Mouse (Mus musculus) gastrocnemius, postnatal 14 days (tissue): ENCODE measurements around the gene Alyref. TPM values are rescaled to one million over a fixed set of nuclear protein-coding genes. Genes with fewer than 3 reads are reported as not detected.

Source experiments
- DNase-seq: peaks from one replicate; pipeline ENCODE4 v3.0.0; 2021; ENCODE audit warnings: mixed read lengths
- intact Hi-C: fragments of 180-260 bp; cut with DNase I; formaldehyde crosslinking; loops from one replicate; pipeline ENCODE4 v1.15.1; 2025; ENCODE audit warnings: low total_unique reads
- total RNA-seq, 2 experiments: library from RNA; stranded (reverse); gene quantifications; 2 replicates each; pipeline ENCODE4 v1.2.3; 2021

Alyref gene
- total RNA-seq, 2 experiments from 2014 or later: 44.6 to 60.9 TPM

DNA sequence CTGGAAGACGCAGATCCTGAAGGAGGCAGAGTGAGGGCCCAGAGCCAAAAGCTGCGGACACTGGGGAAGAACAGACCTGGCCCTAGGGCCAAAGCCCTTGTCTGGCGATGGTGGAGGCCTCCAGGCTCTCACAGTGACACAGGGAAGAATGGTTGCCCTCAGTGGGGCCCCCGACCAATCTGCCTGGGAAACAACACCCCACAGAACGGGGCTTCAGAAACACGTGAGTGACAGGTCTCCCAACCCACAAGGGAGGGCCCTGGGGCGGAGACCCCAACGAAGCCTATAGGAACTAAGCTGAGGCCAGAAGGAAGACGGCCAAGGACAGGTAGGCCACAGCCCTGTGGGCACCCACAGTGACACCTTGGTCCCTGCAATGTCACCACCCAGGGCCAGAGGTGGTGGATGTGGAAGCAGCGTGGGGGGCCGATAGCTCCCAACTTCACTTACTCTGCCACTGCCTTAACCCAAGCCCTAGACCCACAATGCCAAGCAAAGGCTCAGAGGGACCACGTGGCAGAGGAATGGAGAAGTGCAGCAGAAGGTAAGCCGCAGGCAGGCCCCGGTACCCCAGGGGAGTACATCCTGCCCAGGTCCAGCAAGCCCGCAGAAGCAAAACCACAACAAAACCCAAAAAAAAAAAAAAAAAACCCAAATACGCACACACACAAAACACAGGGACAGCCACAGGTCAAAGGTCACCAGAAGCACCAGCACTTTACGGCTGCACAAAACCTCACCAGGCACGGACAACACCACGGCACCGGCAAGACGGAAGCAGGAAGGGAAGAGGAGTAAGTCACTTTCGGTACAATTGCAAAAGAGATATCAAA, 29.5 kb upstream of the Alyref start:
- intact Hi-C loops: no loop called here
- DNase-seq: no peak

- intact Hi-C loops: no loop called here
- DNase-seq: no peak
Measured at GRCm38 (mm10) chr11:120626785-120627467, 28.8 kb upstream of the Alyref start.

DNA sequence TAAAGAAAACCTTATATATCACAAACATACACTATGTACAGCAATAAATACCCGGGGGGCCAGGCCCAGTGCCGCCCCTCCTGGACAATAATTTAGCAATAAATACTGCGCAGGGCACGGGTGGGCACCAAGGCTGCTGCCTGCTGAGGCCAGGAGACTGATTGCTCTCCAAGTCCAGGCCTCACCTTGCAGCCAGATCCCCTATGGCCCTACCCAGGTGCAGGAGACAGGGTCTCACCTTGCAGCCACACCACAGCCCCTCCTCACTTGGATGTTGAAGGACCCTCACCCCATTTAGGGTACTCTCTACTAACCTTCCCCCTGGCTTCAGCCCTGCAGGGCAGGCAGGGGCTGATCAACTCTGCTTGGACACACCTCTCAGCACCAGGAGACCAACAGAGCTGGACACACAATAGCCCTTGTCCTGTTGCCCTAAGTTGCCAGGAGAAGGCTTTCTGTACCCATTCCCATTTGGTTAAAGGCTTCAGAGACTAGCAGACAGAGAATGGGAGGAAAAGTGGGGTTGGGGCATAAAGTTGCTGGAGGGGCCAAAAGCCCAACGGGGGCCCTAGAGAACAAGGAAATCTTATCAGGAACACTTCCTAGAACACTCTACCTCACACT, 27.1 kb upstream of the Alyref start, which contains the start of gene Sirt7:
Gene Sirt7 (minus strand): TSS at position 89 of the 624 bp plus-strand sequence.
- intact Hi-C loops: no loop called here
- no peak for DNase-seq

DNA sequence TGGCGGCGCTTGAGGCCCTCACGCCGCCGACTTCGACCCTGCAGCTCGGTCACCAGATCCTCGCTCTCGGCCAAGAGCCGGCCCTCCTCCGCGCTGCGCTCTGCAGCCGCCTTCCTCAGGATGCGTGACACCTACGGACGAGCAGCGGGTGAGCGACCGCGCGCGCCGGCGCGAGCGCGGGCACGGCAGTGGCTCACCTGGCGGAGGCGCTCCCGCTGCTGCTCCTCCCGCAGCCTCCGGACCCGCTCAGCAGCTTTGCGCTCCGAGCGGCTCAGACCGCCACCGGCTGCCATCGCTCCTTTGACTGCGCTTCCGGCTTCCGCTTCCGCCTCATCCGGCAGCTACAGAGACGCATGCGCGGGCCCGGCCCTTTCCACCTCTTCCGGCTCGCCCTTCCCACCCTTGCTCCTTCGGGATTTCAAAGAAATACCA, 26.5 kb upstream of the Alyref start:
- intact Hi-C loops: no loop called here
- DNase-seq: peak; percentile 89

- intact Hi-C loops: no loop called here
- DNase-seq: peak; percentile 69
Measured at GRCm38 (mm10) chr11:120623961-120624679, 26.0 kb upstream of the Alyref start.

- intact Hi-C loops: no loop called here
- no peak for DNase-seq
Measured at GRCm38 (mm10) chr11:120622805-120623204, 24.6 kb upstream of the Alyref start.

- DNase-seq: no peak
- intact Hi-C loops: no loop called here
Measured at GRCm38 (mm10) chr11:120620195-120620594, 22.0 kb upstream of the Alyref start.

DNA sequence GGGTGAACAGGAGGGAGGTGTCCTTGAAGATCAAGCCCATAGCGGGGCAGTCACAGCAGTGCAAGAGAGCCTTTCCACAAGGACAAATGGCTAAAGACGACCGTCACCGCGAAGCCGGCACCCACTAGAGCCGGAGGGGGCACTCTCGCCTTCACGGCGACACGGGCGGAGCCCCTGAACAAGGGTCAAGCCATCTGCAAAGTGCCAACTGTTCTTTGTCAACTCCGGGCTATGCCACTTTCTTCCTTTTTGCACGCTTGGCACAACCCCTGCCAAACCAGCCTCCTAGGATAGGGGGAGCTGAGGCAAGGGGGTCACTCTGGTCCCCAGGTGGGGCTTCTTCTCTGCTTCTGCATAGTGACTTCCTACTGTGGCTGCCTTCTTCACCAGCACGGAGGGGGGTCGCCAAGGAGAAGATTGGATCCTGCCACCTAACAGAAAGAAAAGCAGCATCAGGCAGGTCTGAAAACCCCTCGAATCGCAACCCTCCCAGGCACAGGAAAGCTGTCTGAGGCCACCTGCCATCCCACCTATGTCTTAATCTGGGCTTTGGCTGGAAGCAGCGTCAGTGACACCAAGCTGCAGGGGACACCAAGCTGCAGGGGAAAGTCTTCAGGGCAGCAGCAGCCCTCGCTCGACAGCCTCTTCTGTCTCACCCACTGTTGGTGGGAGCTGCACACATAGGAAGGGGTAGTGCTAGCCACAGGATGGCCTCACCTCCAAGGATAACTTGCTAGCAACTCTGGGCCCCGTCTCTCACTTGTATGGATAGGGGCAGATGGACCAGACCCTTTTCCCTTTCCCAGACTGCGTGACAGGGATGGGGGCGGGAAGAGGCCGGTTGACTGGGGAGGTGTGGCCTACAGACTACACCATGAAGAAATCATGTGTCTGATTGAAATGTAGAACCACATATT, 20.7 kb upstream of the Alyref start:
- intact Hi-C loops: no loop called here
- DNase-seq: no peak

DNA sequence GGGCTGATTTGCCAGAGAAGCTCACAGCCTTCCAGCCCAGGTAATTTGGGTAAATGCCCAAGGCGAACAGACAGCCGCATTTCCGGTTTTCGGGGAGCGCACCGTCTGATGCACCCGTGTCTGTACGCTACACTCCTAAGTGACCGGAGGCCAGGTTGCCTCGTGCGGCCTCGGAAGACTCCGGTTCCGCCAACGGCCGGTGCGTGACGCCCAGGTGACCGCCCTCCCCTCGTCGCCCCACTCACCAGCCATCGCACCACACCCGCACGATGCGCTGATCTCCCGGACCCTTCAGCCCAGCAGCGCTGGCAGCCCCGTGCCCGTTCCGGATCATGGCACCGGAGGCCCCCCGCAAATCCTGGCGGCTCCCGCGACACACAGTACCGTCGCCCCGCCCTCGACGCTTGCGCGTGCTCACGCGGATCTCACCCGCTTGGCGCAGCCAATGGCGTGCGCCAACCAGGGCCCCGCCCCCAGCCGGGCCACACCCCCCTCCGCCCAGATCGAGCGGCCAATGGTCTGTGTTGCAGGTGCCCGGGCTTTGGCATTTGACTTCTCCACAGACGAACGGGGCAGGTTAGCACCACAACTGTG, 19.5 kb upstream of the Alyref start, which contains the start of gene Pcyt2:
Gene Pcyt2 (minus strand): TSS at position 418 of the 594 bp plus-strand sequence.
- peak; percentile 93 for DNase-seq
- intact Hi-C loops: no loop called here

GRCm38 (mm10) chr11:120616617-120617294, 18.6 kb upstream of the Alyref start:
- intact Hi-C loops: no loop called here
- no peak for DNase-seq

GRCm38 (mm10) chr11:120615606-120616203, 17.5 kb upstream of the Alyref start:
- no peak for DNase-seq
- intact Hi-C loops: no loop called here

DNA sequence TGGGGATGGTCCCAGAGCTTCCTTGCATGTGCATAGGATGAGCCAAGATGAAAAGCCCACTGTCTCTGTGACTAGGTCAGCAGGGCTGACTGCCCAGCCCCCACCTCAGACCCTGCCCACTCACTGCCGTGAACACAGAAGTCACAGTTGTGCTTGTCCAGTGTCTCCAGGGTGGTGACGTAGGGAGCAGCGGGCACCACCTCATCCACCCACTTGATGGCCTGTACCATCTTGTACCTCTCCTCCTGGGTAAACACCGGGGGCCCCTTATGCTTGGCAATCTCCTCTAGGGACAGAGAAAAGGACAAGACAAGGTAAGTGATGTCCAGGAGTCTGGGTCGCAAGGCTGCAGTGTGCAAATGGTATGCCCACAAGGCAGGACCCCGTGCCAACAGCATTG, 17.0 kb upstream of the Alyref start:
- intact Hi-C loops: no loop called here
- no peak for DNase-seq

DNA sequence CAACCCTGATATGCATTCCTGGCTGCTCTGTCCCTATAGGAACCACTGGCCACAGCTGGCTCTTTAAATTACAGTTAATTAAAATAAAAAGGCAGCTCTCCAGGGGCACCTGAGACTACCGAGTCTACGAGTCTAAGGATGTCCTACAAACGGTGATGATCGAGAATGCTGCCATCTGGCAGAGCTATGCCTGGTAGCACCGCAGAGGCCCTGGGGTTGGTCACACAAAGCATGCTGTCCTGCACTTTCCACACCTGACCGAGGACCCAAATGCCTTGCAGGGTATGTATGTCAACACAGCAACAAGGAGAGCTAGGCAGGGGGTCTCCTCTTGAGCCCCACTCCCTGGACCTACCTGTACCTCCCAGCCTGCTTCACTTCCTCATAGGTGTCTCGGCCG, 15.8 kb upstream of the Alyref start:
- no peak for DNase-seq
- intact Hi-C loops: loop anchor here (5.0 kb wide), 1 partner anchor 97 kb away; no protein-coding TSS in a partner anchor

DNA sequence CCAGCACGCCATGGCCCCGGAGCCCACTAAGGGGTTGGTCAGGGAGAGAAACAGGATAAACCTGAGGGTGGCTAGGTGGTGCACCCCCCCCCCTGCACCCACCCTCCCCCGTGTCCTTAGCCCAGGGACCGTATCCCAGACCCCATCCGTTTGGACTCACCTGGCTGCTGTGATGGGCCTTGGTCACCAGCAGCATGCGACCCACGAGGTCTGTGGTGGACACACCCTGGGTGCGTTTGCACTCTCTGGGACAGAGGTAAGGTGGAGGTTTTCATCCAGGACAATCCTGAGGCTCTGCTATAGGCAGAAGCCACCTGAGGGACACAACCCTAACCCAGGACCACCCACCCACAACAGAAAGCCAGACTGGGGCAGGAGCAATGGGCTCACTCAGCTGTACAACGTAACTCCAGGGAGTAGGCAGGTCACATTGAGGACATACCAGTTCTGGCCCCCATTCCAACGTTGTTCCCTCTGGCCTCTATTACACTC, 15.4 kb upstream of the Alyref start:
- intact Hi-C loops: loop anchor here (5.0 kb wide), 1 partner anchor 96 kb away; no protein-coding TSS in a partner anchor
- DNase-seq: no peak

DNA sequence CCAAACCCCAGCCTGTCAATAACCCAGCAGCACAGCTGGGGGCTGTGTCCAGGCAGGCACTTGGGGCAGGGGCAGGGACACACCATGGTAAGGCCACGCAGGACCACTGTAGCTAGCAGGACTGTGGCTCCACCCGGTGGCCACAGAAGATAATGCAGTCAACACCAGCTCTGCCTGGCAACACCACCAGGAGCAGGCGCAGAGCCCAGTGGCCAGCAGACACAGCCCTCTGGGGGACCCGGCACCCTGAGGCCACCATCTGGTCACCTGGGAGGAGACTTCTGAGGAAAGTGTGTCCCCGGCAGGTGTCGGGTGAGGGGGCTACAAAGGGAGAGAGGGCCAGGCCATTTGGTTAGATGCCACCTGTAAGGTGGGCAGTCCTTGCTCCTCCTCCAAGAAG, 14.6 kb upstream of the Alyref start:
- peak; percentile 79 for DNase-seq
- intact Hi-C loops: loop anchor here (5.0 kb wide), 1 partner anchor 95 kb away; no protein-coding TSS in a partner anchor

DNA sequence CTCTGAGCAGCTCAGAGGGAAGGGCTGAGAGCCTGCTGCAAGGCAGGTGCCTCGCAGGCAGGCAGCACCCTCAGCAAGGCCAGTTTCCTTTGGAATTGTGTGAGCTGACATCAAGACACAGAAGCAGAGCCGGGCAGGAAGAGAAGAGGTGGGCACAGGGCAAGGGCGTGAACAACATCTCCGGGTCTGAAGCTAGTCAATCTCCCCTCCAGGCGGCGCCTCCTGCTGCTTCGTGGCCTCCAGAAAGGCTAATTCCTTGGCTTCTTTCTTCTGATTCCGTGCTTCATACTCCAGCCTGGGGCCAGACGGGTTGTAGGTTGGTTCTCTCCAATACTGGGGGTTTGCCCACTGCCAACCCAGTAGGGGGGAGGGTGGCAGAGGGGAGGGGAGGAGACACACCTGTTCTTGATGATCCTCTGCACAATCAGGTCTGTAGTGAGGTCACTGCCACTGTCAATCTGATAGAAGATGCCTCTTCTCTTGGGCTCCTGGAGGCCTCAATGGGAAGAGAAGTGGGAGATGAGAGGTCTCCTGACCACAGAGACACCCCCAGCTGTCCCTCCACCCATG, 12.4 kb upstream of the Alyref start:
- intact Hi-C loops: loop anchor here (5.0 kb wide), 1 partner anchor 93 kb away; no protein-coding TSS in a partner anchor
- DNase-seq: no peak

- no peak for DNase-seq
- intact Hi-C loops: loop anchor here (5.0 kb wide), 1 partner anchor 112 kb away; no protein-coding TSS in a partner anchor
Measured at GRCm38 (mm10) chr11:120609250-120609649, 11.1 kb upstream of the Alyref start.
